Mouse (Mus musculus) embryonic facial prominence, embryonic 12.5 days (tissue): ENCODE data around the gene Gm20683. TPM values are rescaled to one million over a fixed set of nuclear protein-coding genes. Genes with fewer than 3 reads are reported as not detected.
A peak's percentile ranks its signal among the peaks of the same experiment; 100 is the strongest.

Experiments
- ATAC-seq: fragments of 200-750 bp; cut with Nextera tagmentation; 2 replicates; pipeline ENCODE4 v1.8.0; 2017; ENCODE audit not compliant: insufficient number of reproducible peaks, insufficient read depth, low FRiP score, low TSS enrichment
- H3K27ac ChIP-seq: fragments of 300-500 bp; sonication (generic); 2 replicates; pipeline ENCODE4 v1.5.1; 2016; ENCODE audit warnings: mild to moderate bottlenecking
- H3K27me3 ChIP-seq: fragments of 300-500 bp; sonication (generic); 2 replicates; pipeline ENCODE4 v1.6.1; 2016; ENCODE audit warnings: mild to moderate bottlenecking, moderate library complexity
- H3K36me3 ChIP-seq: fragments of 300-500 bp; sonication (generic); 2 replicates; pipeline ENCODE4 v1.6.1; 2016; ENCODE audit warnings: mild to moderate bottlenecking
- H3K4me1 ChIP-seq: fragments of 300-500 bp; sonication (generic); 2 replicates; pipeline ENCODE4 v1.6.1; 2016
- H3K4me2 ChIP-seq: fragments of 300-500 bp; sonication (generic); replicated peaks from 2 replicates; pipeline ENCODE4 v1.6.1; 2016; ENCODE audit warnings: mild to moderate bottlenecking, moderate library complexity
- H3K4me3 ChIP-seq: fragments of 300-500 bp; sonication (generic); 2 replicates; pipeline ENCODE4 v1.5.1; 2016; ENCODE audit warnings: mild to moderate bottlenecking
- H3K9ac ChIP-seq: fragments of 300-500 bp; sonication (generic); 2 replicates; pipeline ENCODE4 v1.6.1; 2016; ENCODE audit warnings: mild to moderate bottlenecking, moderate library complexity
- H3K9me3 ChIP-seq: fragments of 300-500 bp; sonication (generic); 2 replicates; pipeline ENCODE4 v1.6.1; 2016; ENCODE audit warnings: mild to moderate bottlenecking, moderate library complexity
- WGBS: fragments of 180-500 bp; shearing (Covaris S2); methylation state at CpG from one replicate; pipeline ENCODE4 v1.1.7; 2016; 5-methylcytosine and 5-hydroxymethylcytosine counted together
- polyA plus RNA-seq: library from polyadenylated mRNA; unstranded; fragments of >200 nt; fragmentation: Nextera tagmentation; extraction: Ambion mirVana; gene quantifications from 2 replicates; pipeline ENCODE4 v1.2.1, GENCODE M21; 2016

Gm20683 gene
- polyA plus RNA-seq, 1 experiment from 2014 or later, result 1.5 TPM

- WGBS, result 82% methylated on average over 14 of the region's 14 CpGs
- Histone ChIP-seq H3K9ac (peak overlapping the region; percentile 17; the same call in 1 of the 2 replicates), H3K4me3 (peak overlapping the region; percentile 69), H3K4me1 (peaks cover 60% of the 10 kb centered on the region), H3K27me3 (no peaks in the 10 kb centered on the region), H3K4me2 (peak overlapping the region; percentile 79), H3K27ac (0 out of 2 replicates have a peak overlapping the region, but pooled peaks have one; percentile 18), H3K9me3 (no peaks in the 10 kb centered on the region), H3K36me3 (peaks cover 53% of the 10 kb centered on the region)
- ATAC-seq, result no peak
These were observed 10.6 kb downstream of the Gm20683 start for GRCm38 (mm10) chr17:25830806-25831431.

- 0 out of 2 replicates have a peak overlapping the region, but pooled peaks have one; percentile 89 for H3K27ac ChIP-seq
These were observed 11.3 kb downstream of the Gm20683 start for GRCm38 (mm10) chr17:25830200-25830753.

GRCm38 (mm10) chr17:25829558-25830017 is 12.0 kb downstream of the Gm20683 start:
- Histone ChIP-seq H3K9me3 (no peaks in the 10 kb centered on the region), H3K4me1 (peaks cover 58% of the 10 kb centered on the region), H3K4me2 (peak overlapping the region; percentile 88), H3K36me3 (peaks cover 49% of the 10 kb centered on the region), H3K27me3 (no peaks in the 10 kb centered on the region), H3K27ac (peak overlapping the region; percentile 89), H3K4me3 (peak overlapping the region; percentile 56), H3K9ac (peak overlapping the region; percentile 65)
- no peak for ATAC-seq
- 38% methylated on average over 8 of the region's 8 CpGs for WGBS

More at GRCm38 (mm10) chr17:25830200-25830753, 11.3 kb downstream of the Gm20683 start:
- H3K9me3 ChIP-seq, result no peaks in the 10 kb centered on the region
- peaks cover 51% of the 10 kb centered on the region for H3K36me3 ChIP-seq
- 95% methylated on average over 4 of the region's 4 CpGs for WGBS
- peak overlapping the region; percentile 88 for H3K4me2 ChIP-seq
- no peak for ATAC-seq
- H3K27me3 ChIP-seq, result no peaks in the 10 kb centered on the region
- peaks cover 58% of the 10 kb centered on the region for H3K4me1 ChIP-seq
- peak overlapping the region; percentile 56 for H3K4me3 ChIP-seq
- peak overlapping the region; percentile 17; the same call in 1 of the 2 replicates for H3K9ac ChIP-seq

- Histone ChIP-seq H3K9me3 (no peaks in the 10 kb centered on the region), H3K36me3 (peaks cover 49% of the 10 kb centered on the region), H3K4me2 (peak within 1 kb of the TSS; percentile 88), H3K4me3 (peak within 1 kb of the TSS; percentile 56), H3K4me1 (peaks cover 58% of the 10 kb centered on the region), H3K9ac (peak within 1 kb of the TSS; percentile 65), H3K27ac (peak within 1 kb of the TSS; percentile 89), H3K27me3 (no peaks in the 10 kb centered on the region)
- 0 out of 2 replicates have a peak, but pooled peaks have one; percentile 13 for ATAC-seq
- WGBS, result under 1% methylated on average over 32 of the region's 32 CpGs
These were observed 12.6 kb downstream of the Gm20683 start, which contains the start of gene Jmjd8 for GRCm38 (mm10) chr17:25828712-25829557. Gene Jmjd8, plus strand, starts transcription at chr17:25828867.

- H3K4me3 ChIP-seq, result peak overlapping the region; percentile 56
- H3K27me3 ChIP-seq, result no peaks in the 10 kb centered on the region
- H3K9ac ChIP-seq, result 0 out of 2 replicates have a peak overlapping the region, but pooled peaks have one; percentile 65
- H3K9me3 ChIP-seq, result no peaks in the 10 kb centered on the region
- peaks cover 49% of the 10 kb centered on the region for H3K36me3 ChIP-seq
- H3K27ac ChIP-seq, result no peak overlapping the region
- H3K4me1 ChIP-seq, result peaks cover 56% of the 10 kb centered on the region
- 85% methylated on average over 8 of the region's 8 CpGs for WGBS
- ATAC-seq, result no peak
- peak overlapping the region; percentile 88 for H3K4me2 ChIP-seq
These were observed 13.4 kb downstream of the Gm20683 start for GRCm38 (mm10) chr17:25828223-25828594.

GRCm38 (mm10) chr17:25827546-25828222 is 13.9 kb downstream of the Gm20683 start:
- Histone ChIP-seq H3K9ac (no peak overlapping the region), H3K9me3 (no peaks in the 10 kb centered on the region), H3K36me3 (peaks cover 49% of the 10 kb centered on the region), H3K27ac (no peak overlapping the region), H3K4me3 (peak overlapping the region; percentile 56), H3K4me1 (peaks cover 56% of the 10 kb centered on the region), H3K4me2 (no peak overlapping the region; the same call in 1 of the 2 replicates), H3K27me3 (no peaks in the 10 kb centered on the region)
- 89% methylated on average over 22 of the region's 22 CpGs for WGBS
- ATAC-seq, result no peak

GRCm38 (mm10) chr17:25827011-25827410 is 14.6 kb downstream of the Gm20683 start:
- H3K9ac ChIP-seq, result no peak overlapping the region
- no peak overlapping the region for H3K4me2 ChIP-seq
- H3K4me3 ChIP-seq, result no peak overlapping the region
- WGBS, result 94% methylated on average over 13 of the region's 13 CpGs
- peaks cover 55% of the 10 kb centered on the region for H3K4me1 ChIP-seq
- no peak overlapping the region for H3K27ac ChIP-seq
- no peak for ATAC-seq
- H3K27me3 ChIP-seq, result no peaks in the 10 kb centered on the region
- no peaks in the 10 kb centered on the region for H3K9me3 ChIP-seq
- H3K36me3 ChIP-seq, result peaks cover 49% of the 10 kb centered on the region

GRCm38 (mm10) chr17:25825984-25826570 is 15.5 kb downstream of the Gm20683 start:
- Histone ChIP-seq H3K27ac (no peak overlapping the region), H3K27me3 (0 out of 2 replicates have a peak, but pooled peaks cover 3% of the 10 kb centered on the region), H3K9ac (no peak overlapping the region), H3K36me3 (peaks cover 42% of the 10 kb centered on the region), H3K4me3 (no peak overlapping the region), H3K9me3 (no peaks in the 10 kb centered on the region), H3K4me1 (peaks cover 46% of the 10 kb centered on the region), H3K4me2 (no peak overlapping the region)
- no peak for ATAC-seq
- WGBS, result 94% methylated on average over 27 of the region's 27 CpGs

- 91% methylated on average over 6 of the region's 6 CpGs for WGBS
- Histone ChIP-seq H3K9me3 (no peaks in the 10 kb centered on the region), H3K9ac (no peak overlapping the region), H3K36me3 (peaks cover 34% of the 10 kb centered on the region), H3K27ac (no peak overlapping the region), H3K27me3 (peaks cover 9% of the 10 kb centered on the region), H3K4me3 (no peak overlapping the region), H3K4me2 (no peak overlapping the region), H3K4me1 (peaks cover 39% of the 10 kb centered on the region)
- ATAC-seq, result no peak
These were observed 16.3 kb downstream of the Gm20683 start for GRCm38 (mm10) chr17:25825311-25825710.

GRCm38 (mm10) chr17:25824362-25825142 is 17.0 kb downstream of the Gm20683 start:
- Histone ChIP-seq H3K9me3 (no peaks in the 10 kb centered on the region), H3K36me3 (peaks cover 30% of the 10 kb centered on the region), H3K4me2 (peak overlapping the region; percentile 96), H3K4me3 (peak overlapping the region; percentile 64), H3K4me1 (peaks cover 32% of the 10 kb centered on the region), H3K27ac (no peak overlapping the region), H3K9ac (peak overlapping the region; percentile 70; the same call in 1 of the 2 replicates), H3K27me3 (peaks cover 17% of the 10 kb centered on the region)
- ATAC-seq, result no peak
- WGBS, result 73% methylated on average over 17 of the region's 17 CpGs
